Mouse (Mus musculus): Measurements from ENCODE around the gene Pkd2. TPM values are rescaled to one million over a fixed set of nuclear protein-coding genes. Genes with fewer than 3 reads are reported as not detected.

The Pkd2 gene
- total RNA-seq (2012; rRNA removed) (not detected in 2 replicates), total RNA-seq (2014; rRNA removed) (not detected in 2 replicates), polyA plus RNA-seq (2012; ENCODE audit: insufficient read length, low read depth) (not detected in 2 replicates)

- dilution Hi-C loops (cut with MboI; ENCODE audit: extremely low pct_ligation_motif_present, extremely low pct_unique_long_range_greater_than_20kb, low sequenced_read_pairs): no loop called here
- H3K36me3 ChIP-seq (replicated peaks in 1 of 2; ENCODE audit: control insufficient read depth in 1 of 2, insufficient read depth in 1 of 2, low read length in 1 of 2): no peaks in the 10 kb centered on the region
- TF ChIP-seq CHD2 (IDR thresholded peaks at IDR 0.05; ENCODE audit: low read length) (no peak), TCF12 (IDR thresholded peaks at IDR 0.05; ENCODE audit: low read depth, low read length) (no peak), USF2 (conservative IDR thresholded peaks at IDR 0.05; ENCODE audit: low read depth, low read length) (no peak), JUN (IDR thresholded peaks at IDR 0.05; ENCODE audit: insufficient read depth, low read depth, low read length) (no peak), MYC (IDR thresholded peaks at IDR 0.05; ENCODE audit: low read depth, low read length) (no peak), ELF1 (IDR thresholded peaks at IDR 0.05; ENCODE audit: low read depth, low read length) (no peak), HCFC1 (IDR thresholded peaks at IDR 0.05; ENCODE audit: low read depth, low read length) (no peak), GABPA (IDR thresholded peaks at IDR 0.05; ENCODE audit: insufficient replicate concordance, low read depth, low read length) (no peak), ZMIZ1 (IDR thresholded peaks at IDR 0.05; ENCODE audit: low read depth, low read length) (no peak), ZKSCAN1 (IDR thresholded peaks at IDR 0.05; ENCODE audit: borderline replicate concordance, low read depth, low read length) (no peak), ZC3H11A (IDR thresholded peaks at IDR 0.05; ENCODE audit: low read depth, low read length) (no peak), MAZ (IDR thresholded peaks at IDR 0.05; ENCODE audit: low read depth, low read length) (no peak), RAD21 (IDR thresholded peaks at IDR 0.05; ENCODE audit: low read depth, low read length) (no peak)
- H3K27ac ChIP-seq (ENCODE audit: insufficient read depth, low read depth): no peak within 1 kb of the TSS
- in situ Hi-C loops (cut with MboI; ENCODE audit: low pct_ligation_motif_present, low pct_unique_long_range_greater_than_20kb, low sequenced_read_pairs): no loop called here
- no peaks in the 10 kb centered on the region for H3K79me2 ChIP-seq (replicated peaks; ENCODE audit: control insufficient read depth, extremely low read depth, insufficient read depth, poor library complexity, severe bottlenecking)
- DNase-seq (ENCODE audit: extremely low read depth): no peak
- no peak within 1 kb of the TSS for H3K4me2 ChIP-seq (ENCODE audit: insufficient read depth, low read depth, poor library complexity, severe bottlenecking)
- H3K9me3 ChIP-seq (replicated peaks; ENCODE audit: low read length): peaks cover 13% of the 10 kb centered on the region
- H3K27me3 ChIP-seq (replicated peaks): no peaks in the 10 kb centered on the region
- no peaks in the 10 kb centered on the region for H3K4me1 ChIP-seq (ENCODE audit: control insufficient read depth in 1 of 2, insufficient read depth in 2 of 2)
- H3K9ac ChIP-seq (ENCODE audit: insufficient read depth, low read depth): no peak within 1 kb of the TSS
- H3K4me3 ChIP-seq (replicated peaks in 1 of 3; ENCODE audit: low read depth in 2 of 3, low read length in 2 of 3, poor library complexity in 1 of 3): no peak within 1 kb of the TSS
Observed at GRCm38 (mm10) chr5:104458832-104459705, at the start of gene Pkd2. TSS of gene Pkd2 (plus strand) at chr5:104459450.

GRCm38 (mm10) chr5:104415999-104416398 is 43.3 kb upstream of the Pkd2 start:
- Histone ChIP-seq H3K79me2 (replicated peaks; ENCODE audit: control insufficient read depth, extremely low read depth, insufficient read depth, poor library complexity, severe bottlenecking) (no peaks in the 10 kb centered on the region), H3K27me3 (replicated peaks) (no peaks in the 10 kb centered on the region), H3K27ac (ENCODE audit: insufficient read depth, low read depth) (no peak overlapping the region), H3K9me3 (replicated peaks; ENCODE audit: low read length) (no peaks in the 10 kb centered on the region), H3K4me2 (ENCODE audit: insufficient read depth, low read depth, poor library complexity, severe bottlenecking) (no peak overlapping the region), H3K4me3 (replicated peaks in 1 of 3; ENCODE audit: low read depth in 2 of 3, low read length in 2 of 3, poor library complexity in 1 of 3) (no peak overlapping the region), H3K4me1 (ENCODE audit: control insufficient read depth in 1 of 2, insufficient read depth in 2 of 2) (no peaks in the 10 kb centered on the region), H3K36me3 (replicated peaks in 1 of 2; ENCODE audit: control insufficient read depth in 1 of 2, insufficient read depth in 1 of 2, low read length in 1 of 2) (no peaks in the 10 kb centered on the region), H3K9ac (ENCODE audit: insufficient read depth, low read depth) (no peak overlapping the region)
- no peak for DNase-seq (ENCODE audit: extremely low read depth)
- in situ Hi-C loops (cut with MboI; ENCODE audit: low pct_ligation_motif_present, low pct_unique_long_range_greater_than_20kb, low sequenced_read_pairs) (no loop called here), dilution Hi-C loops (cut with MboI; ENCODE audit: extremely low pct_ligation_motif_present, extremely low pct_unique_long_range_greater_than_20kb, low sequenced_read_pairs) (no loop called here)
- TF ChIP-seq BHLHE40 (IDR thresholded peaks at IDR 0.05; ENCODE audit: low read depth, low read length) (no peak), GABPA (IDR thresholded peaks at IDR 0.05; ENCODE audit: insufficient replicate concordance, low read depth, low read length) (no peak), ZMIZ1 (IDR thresholded peaks at IDR 0.05; ENCODE audit: low read depth, low read length) (no peak), NRF1 (IDR thresholded peaks at IDR 0.05; ENCODE audit: low read depth, low read length) (no peak), UBTF (IDR thresholded peaks at IDR 0.05; ENCODE audit: low read depth, low read length) (no peak), CHD1 (IDR thresholded peaks at IDR 0.05; ENCODE audit: low read depth, low read length) (no peak), MEF2A (IDR thresholded peaks at IDR 0.05; ENCODE audit: borderline replicate concordance, low read depth, low read length) (no peak), PAX5 (IDR thresholded peaks at IDR 0.05; ENCODE audit: low read length) (no peak), USF2 (conservative IDR thresholded peaks at IDR 0.05; ENCODE audit: low read depth, low read length) (no peak), JUND (conservative IDR thresholded peaks at IDR 0.05; ENCODE audit: low read depth, low read length) (no peak), KAT2A (IDR thresholded peaks at IDR 0.05; ENCODE audit: insufficient replicate concordance, low read length) (no peak), ZNF384 (IDR thresholded peaks at IDR 0.05; ENCODE audit: low read depth, low read length) (no peak), TBP (conservative IDR thresholded peaks at IDR 0.05; ENCODE audit: low read depth, low read length) (no peak), ELF1 (IDR thresholded peaks at IDR 0.05; ENCODE audit: low read depth, low read length) (no peak), JUN (IDR thresholded peaks at IDR 0.05; ENCODE audit: insufficient read depth, low read depth, low read length) (no peak), USF1 (IDR thresholded peaks at IDR 0.05; ENCODE audit: low read depth, low read length) (no peak), IRF4 (IDR thresholded peaks at IDR 0.05; ENCODE audit: low read depth, low read length) (no peak), MAX (IDR thresholded peaks at IDR 0.05; ENCODE audit: low read length) (no peak)

All from CH12.LX (cell line).